Mouse (Mus musculus) erythroblast, adult 5-6 weeks (primary cell): ENCODE measurements at regions not wholly inside any gene's neighbourhood (a gene's known extent, or its start where the extent isn't known, plus 50 kb on each side); places are given as distances from the start of the nearest gene placed in this dataset.

Source experiments
- ATAC-seq: replicated peaks from 2 replicates; pipeline ENCODE4 v1.8.0; 2016; ENCODE audit warnings: moderate number of reproducible peaks, mild to moderate bottlenecking, moderate TSS enrichment, inconsistent platforms; ENCODE audit not compliant: poor library complexity, low FRiP score, severe bottlenecking

GRCm38 (mm10) chr13:81852309-81852978 lies 69.6 kb downstream of the Cetn3 start:
- ATAC-seq = peak; percentile 96

GRCm38 (mm10) chr13:81856072-81856471 lies 73.2 kb downstream of the Cetn3 start:
- no peak for ATAC-seq

- ATAC-seq = no peak
Measured at GRCm38 (mm10) chr13:81860683-81861082, 77.8 kb downstream of the Cetn3 start.

GRCm38 (mm10) chr13:81861886-81862600 lies 79.2 kb downstream of the Cetn3 start:
- ATAC-seq = no peak

GRCm38 (mm10) chr13:81871226-81871625 lies 88.3 kb downstream of the Cetn3 start:
- ATAC-seq = no peak

- ATAC-seq = no peak
Measured at GRCm38 (mm10) chr13:81885879-81886278, 103.0 kb downstream of the Cetn3 start.

- no peak for ATAC-seq
Measured at GRCm38 (mm10) chr13:81930266-81930665, 147.4 kb downstream of the Cetn3 start.

- no peak for ATAC-seq
Measured at GRCm38 (mm10) chr13:81931199-81931598, 148.3 kb downstream of the Cetn3 start.

GRCm38 (mm10) chr13:81937061-81937460 lies 154.2 kb downstream of the Cetn3 start:
- ATAC-seq = no peak

GRCm38 (mm10) chr13:81944047-81944446 lies 161.2 kb downstream of the Cetn3 start:
- no peak for ATAC-seq

- ATAC-seq = no peak
Measured at GRCm38 (mm10) chr13:81944469-81944868, 161.6 kb downstream of the Cetn3 start.

GRCm38 (mm10) chr13:81945741-81946140 lies 162.9 kb downstream of the Cetn3 start:
- ATAC-seq = no peak

GRCm38 (mm10) chr13:81965431-81965830 lies 182.6 kb downstream of the Cetn3 start:
- ATAC-seq = no peak

GRCm38 (mm10) chr13:81975878-81976277 lies 193.0 kb downstream of the Cetn3 start:
- no peak for ATAC-seq

- ATAC-seq = no peak
Measured at GRCm38 (mm10) chr13:81978003-81978402, 195.1 kb downstream of the Cetn3 start.

GRCm38 (mm10) chr13:81979289-81979688 lies 196.4 kb downstream of the Cetn3 start:
- no peak for ATAC-seq

GRCm38 (mm10) chr13:81980094-81980493 lies 197.2 kb downstream of the Cetn3 start:
- no peak for ATAC-seq

- ATAC-seq = no peak
Measured at GRCm38 (mm10) chr13:81982491-81982890, 199.6 kb downstream of the Cetn3 start.

- ATAC-seq = no peak
Measured at GRCm38 (mm10) chr13:82000681-82001212, 217.9 kb downstream of the Cetn3 start.

- no peak for ATAC-seq
Measured at GRCm38 (mm10) chr13:82005929-82006726, 223.3 kb downstream of the Cetn3 start.
